Mouse (Mus musculus) embryonic facial prominence, embryonic 12.5 days (tissue): ENCODE results near the gene Myl6. TPM values are rescaled to one million over a fixed set of nuclear protein-coding genes. Genes with fewer than 3 reads are reported as not detected.

Experiments used
- ATAC-seq: fragments of 200-750 bp; cut with Nextera tagmentation; 2 replicates; pipeline ENCODE4 v1.8.0; 2017; ENCODE audit not compliant: insufficient number of reproducible peaks, insufficient read depth, low FRiP score, low TSS enrichment
- H3K27ac ChIP-seq: fragments of 300-500 bp; sonication (generic); 2 replicates; pipeline ENCODE4 v1.5.1; 2016; ENCODE audit warnings: mild to moderate bottlenecking
- H3K27me3 ChIP-seq: fragments of 300-500 bp; sonication (generic); 2 replicates; pipeline ENCODE4 v1.6.1; 2016; ENCODE audit warnings: mild to moderate bottlenecking, moderate library complexity
- H3K36me3 ChIP-seq: fragments of 300-500 bp; sonication (generic); 2 replicates; pipeline ENCODE4 v1.6.1; 2016; ENCODE audit warnings: mild to moderate bottlenecking
- H3K4me1 ChIP-seq: fragments of 300-500 bp; sonication (generic); 2 replicates; pipeline ENCODE4 v1.6.1; 2016
- H3K4me2 ChIP-seq: fragments of 300-500 bp; sonication (generic); replicated peaks from 2 replicates; pipeline ENCODE4 v1.6.1; 2016; ENCODE audit warnings: mild to moderate bottlenecking, moderate library complexity
- H3K4me3 ChIP-seq: fragments of 300-500 bp; sonication (generic); 2 replicates; pipeline ENCODE4 v1.5.1; 2016; ENCODE audit warnings: mild to moderate bottlenecking
- H3K9ac ChIP-seq: fragments of 300-500 bp; sonication (generic); 2 replicates; pipeline ENCODE4 v1.6.1; 2016; ENCODE audit warnings: mild to moderate bottlenecking, moderate library complexity
- H3K9me3 ChIP-seq: fragments of 300-500 bp; sonication (generic); 2 replicates; pipeline ENCODE4 v1.6.1; 2016; ENCODE audit warnings: mild to moderate bottlenecking, moderate library complexity
- WGBS: fragments of 180-500 bp; shearing (Covaris S2); methylation state at CpG from one replicate; pipeline ENCODE4 v1.1.7; 2016; 5-methylcytosine and 5-hydroxymethylcytosine counted together
- polyA plus RNA-seq: library from polyadenylated mRNA; unstranded; fragments of >200 nt; fragmentation: Nextera tagmentation; extraction: Ambion mirVana; gene quantifications from 2 replicates; pipeline ENCODE4 v1.2.1, GENCODE M21; 2016

Gene Myl6
- polyA plus RNA-seq = 877 and 907 TPM in 2 replicates

DNA sequence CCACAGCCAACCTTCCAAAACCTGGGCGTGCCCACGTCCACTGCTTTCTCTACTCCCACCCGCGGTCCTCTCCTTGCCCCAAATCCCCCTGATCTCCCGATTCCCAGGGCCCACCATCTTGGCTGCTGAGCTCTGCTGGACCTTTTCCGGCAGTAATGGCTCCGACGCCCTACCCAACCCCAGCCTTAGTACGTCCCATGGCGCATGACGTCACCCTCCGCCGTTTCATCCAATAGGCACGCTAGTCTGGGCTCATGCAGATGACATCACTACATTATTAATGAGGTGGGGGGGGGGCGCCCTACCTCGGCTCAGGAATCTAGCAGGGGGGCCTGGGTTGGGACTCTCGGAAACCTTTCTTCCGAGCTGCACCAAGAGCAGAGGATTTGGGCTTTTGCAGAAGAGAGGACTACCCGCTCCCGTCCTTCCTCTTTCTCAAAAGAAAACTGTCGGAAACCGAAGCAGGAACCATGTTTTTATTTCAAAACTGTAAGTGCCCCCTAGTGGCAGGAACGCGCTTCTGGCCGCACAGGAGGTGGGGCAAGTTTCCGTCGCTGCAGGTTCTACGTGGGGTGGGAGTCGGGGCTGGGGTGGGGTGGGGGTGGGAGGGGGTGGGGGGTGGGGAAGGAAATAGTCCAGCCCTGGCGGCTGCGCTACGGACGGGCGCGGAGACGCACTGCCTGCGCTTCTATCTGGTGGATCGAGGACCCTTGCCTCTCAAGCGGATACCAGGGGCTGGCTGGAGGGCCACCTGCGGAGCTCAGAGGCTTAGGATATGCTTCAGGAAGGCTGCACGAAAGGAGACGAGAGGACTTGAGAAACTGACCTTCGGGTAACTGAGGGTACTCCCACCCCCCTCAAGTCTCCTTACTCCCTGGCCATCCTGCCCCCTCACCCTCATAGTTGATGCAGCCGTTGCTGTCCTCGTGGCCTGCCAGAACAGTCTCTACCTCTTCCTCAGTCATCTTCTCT is at the start of gene Myl6:
Gene Myl6 (minus strand): TSS at position 451 of the 972 bp plus-strand sequence.
- Histone ChIP-seq H3K4me1 (peaks cover 24% of the 10 kb centered on the region), H3K36me3 (peaks cover 31% of the 10 kb centered on the region), H3K27me3 (no peaks in the 10 kb centered on the region), H3K4me3 (peak within 1 kb of the TSS; percentile 80), H3K4me2 (peak within 1 kb of the TSS; percentile 65), H3K9ac (peak within 1 kb of the TSS; percentile 84), H3K9me3 (no peaks in the 10 kb centered on the region), H3K27ac (peak within 1 kb of the TSS; percentile 94)
- ATAC-seq = peak; percentile 90
- WGBS = under 1% methylated on average over 45 of the region's 45 CpGs

DNA sequence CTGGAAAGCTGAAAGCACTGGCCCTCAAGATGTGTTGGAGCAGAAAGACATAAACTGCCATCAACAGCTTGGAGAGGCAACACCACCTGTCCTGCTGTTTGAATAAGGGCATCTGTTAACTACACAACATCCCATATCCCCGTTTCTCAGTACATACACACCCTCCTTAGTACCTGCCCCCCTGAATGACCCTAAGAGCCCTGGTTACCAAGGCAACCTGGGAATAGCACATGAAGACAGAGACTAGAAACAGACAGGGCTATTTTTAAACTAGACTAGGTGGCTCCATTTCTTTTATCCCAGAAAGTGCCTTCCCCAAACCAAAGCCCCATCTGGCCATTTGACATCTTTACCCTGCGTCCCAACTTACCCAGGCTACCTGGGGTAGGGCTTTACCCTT is 49.2 kb upstream of the Myl6 start:
- 64% methylated on average over 2 of the region's 2 CpGs for WGBS
- no peak overlapping the region for H3K4me3 ChIP-seq
- H3K27ac ChIP-seq = no peak overlapping the region
- no peaks in the 10 kb centered on the region for H3K27me3 ChIP-seq
- ATAC-seq = no peak
- no peak overlapping the region for H3K9ac ChIP-seq
- H3K36me3 ChIP-seq = peaks cover 40% of the 10 kb centered on the region
- H3K4me2 ChIP-seq = no peak overlapping the region
- H3K9me3 ChIP-seq = no peaks in the 10 kb centered on the region
- H3K4me1 ChIP-seq = peaks cover 8% of the 10 kb centered on the region

DNA sequence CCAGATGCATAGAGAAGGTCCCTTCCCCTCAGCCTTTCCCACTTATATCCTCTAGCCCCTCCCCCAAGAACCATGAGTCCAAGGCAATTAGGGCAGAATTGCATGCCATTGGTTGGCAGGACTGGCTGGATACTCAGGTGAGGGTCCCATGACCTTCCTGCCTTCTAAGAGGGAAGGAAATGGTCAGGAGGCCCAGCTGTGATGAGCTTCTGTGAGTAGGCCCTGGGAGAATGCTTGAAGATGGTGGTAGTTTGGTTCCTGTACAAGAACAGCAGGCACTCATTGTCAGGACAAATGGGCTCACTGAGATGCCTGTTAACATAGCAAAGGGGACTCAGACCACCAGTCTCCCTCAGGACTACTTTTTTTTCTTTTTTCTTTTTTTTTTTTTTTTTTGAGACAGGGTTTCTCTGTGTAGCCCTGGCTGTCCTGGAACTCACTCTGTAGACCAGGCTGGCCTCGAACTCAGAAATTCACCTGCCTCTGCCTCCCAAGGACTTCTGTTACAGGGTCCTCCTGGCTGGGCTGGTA is 44.5 kb upstream of the Myl6 start:
- Histone ChIP-seq H3K36me3 (peaks cover 19% of the 10 kb centered on the region), H3K27ac (no peak overlapping the region), H3K9ac (no peak overlapping the region), H3K4me1 (no peaks in the 10 kb centered on the region), H3K4me3 (no peak overlapping the region), H3K9me3 (no peaks in the 10 kb centered on the region), H3K4me2 (no peak overlapping the region), H3K27me3 (no peaks in the 10 kb centered on the region)
- no peak for ATAC-seq
- WGBS = 87% methylated on average over 1 of the region's 1 CpGs

DNA sequence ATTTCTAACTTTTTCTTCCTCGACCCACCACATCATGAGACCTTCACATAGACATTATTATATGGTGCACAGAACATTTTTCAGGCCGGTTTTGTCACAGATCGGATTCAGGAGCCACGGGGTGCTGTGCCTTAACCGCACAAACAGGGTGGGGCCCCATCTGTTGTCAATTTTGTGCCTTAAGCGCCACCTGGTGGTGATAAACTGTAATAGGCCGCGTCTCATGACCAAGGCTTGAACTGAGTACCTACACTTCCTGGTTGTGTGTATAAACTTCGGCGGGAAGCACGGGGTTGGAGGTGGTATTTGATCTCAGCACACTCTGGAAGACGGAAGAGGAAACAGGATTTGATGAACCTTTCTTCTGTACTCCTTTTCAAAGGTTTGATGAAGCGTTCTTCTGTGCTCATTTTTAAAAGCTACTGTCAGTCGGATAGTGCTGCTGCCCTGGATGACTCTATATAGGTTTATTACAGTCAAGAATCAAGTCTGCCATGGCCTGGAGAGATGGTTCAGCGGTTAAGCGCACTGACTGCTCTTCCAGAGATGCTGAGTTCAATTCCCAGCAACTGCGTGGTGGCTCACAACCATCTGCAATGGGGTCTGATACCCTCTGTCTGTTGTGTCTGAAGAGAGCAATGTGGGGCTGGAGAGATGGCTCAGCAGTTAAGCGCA is 42.5 kb upstream of the Myl6 start:
- Histone ChIP-seq H3K36me3 (peaks cover 6% of the 10 kb centered on the region; the same call in 1 of the 2 replicates), H3K4me1 (no peaks in the 10 kb centered on the region), H3K4me3 (no peak overlapping the region), H3K4me2 (peak overlapping the region; percentile 39), H3K27ac (peak overlapping the region; percentile 64; the same call in 1 of the 2 replicates), H3K27me3 (no peaks in the 10 kb centered on the region), H3K9ac (no peak overlapping the region), H3K9me3 (no peaks in the 10 kb centered on the region)
- ATAC-seq = peak; percentile 85; the same call in 1 of the 2 replicates
- WGBS = 15% methylated on average over 18 of the region's 18 CpGs

DNA sequence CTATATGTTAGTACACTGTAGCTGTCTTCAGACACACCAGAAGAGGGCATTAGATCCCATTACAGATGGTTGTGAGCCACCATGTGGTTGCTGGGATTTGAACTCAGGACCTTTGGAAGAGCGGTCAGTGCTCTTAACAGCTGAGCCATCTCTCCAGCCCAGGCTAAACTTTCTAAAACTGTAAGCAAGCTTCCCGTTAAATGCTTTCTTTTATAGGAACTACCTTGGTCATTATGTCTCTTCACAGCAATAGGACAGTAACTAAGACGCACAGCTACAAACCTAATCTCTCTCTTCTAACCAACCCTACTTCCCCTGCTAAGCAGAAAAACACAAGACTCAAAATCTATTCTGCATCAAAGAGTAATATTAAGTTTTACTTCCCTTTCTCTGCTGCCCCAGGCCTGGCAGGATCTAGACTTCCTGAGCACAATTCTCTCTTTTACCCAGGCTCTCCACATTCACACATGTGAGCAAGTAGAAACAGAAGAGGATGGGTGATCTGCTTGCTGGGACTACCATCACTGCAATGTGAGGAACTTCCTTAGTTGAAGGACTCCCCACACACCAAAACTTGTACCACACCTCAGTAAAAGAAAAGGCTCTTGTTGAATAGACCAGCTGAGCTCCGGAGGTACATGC is 41.8 kb upstream of the Myl6 start:
- Histone ChIP-seq H3K4me1 (no peaks in the 10 kb centered on the region), H3K27me3 (no peaks in the 10 kb centered on the region), H3K9me3 (no peaks in the 10 kb centered on the region), H3K36me3 (no peaks in the 10 kb centered on the region), H3K27ac (peak overlapping the region; percentile 64; the same call in 1 of the 2 replicates), H3K4me3 (no peak overlapping the region), H3K9ac (no peak overlapping the region), H3K4me2 (peak overlapping the region; percentile 39)
- 73% methylated on average over 4 of the region's 4 CpGs for WGBS
- no peak; the same call in 1 of the 2 replicates for ATAC-seq

DNA sequence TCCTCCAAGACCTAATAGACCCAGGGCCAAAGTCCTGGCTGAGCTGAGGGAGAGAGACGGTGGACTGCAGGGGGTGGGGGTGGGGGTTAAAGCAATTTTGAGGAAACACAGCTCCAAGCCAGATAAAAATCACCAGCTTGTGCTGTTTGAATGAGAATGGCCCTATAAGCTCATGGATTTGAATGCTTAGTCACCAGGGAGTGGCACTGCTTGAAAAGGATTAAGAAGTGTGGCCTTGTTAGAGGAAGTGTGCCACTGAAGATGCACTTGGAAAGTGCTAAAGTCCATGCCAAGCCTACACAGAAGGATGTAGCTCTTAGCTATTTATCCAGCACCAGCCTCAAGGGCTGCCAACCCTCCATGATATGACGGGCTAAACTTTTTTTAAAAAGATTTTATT is 41.3 kb upstream of the Myl6 start:
- Histone ChIP-seq H3K9me3 (no peaks in the 10 kb centered on the region), H3K4me2 (no peak overlapping the region), H3K27ac (no peak overlapping the region), H3K4me3 (no peak overlapping the region), H3K36me3 (no peaks in the 10 kb centered on the region), H3K4me1 (no peaks in the 10 kb centered on the region), H3K9ac (no peak overlapping the region), H3K27me3 (no peaks in the 10 kb centered on the region)
- 79% methylated on average over 2 of the region's 2 CpGs for WGBS
- ATAC-seq = no peak

DNA sequence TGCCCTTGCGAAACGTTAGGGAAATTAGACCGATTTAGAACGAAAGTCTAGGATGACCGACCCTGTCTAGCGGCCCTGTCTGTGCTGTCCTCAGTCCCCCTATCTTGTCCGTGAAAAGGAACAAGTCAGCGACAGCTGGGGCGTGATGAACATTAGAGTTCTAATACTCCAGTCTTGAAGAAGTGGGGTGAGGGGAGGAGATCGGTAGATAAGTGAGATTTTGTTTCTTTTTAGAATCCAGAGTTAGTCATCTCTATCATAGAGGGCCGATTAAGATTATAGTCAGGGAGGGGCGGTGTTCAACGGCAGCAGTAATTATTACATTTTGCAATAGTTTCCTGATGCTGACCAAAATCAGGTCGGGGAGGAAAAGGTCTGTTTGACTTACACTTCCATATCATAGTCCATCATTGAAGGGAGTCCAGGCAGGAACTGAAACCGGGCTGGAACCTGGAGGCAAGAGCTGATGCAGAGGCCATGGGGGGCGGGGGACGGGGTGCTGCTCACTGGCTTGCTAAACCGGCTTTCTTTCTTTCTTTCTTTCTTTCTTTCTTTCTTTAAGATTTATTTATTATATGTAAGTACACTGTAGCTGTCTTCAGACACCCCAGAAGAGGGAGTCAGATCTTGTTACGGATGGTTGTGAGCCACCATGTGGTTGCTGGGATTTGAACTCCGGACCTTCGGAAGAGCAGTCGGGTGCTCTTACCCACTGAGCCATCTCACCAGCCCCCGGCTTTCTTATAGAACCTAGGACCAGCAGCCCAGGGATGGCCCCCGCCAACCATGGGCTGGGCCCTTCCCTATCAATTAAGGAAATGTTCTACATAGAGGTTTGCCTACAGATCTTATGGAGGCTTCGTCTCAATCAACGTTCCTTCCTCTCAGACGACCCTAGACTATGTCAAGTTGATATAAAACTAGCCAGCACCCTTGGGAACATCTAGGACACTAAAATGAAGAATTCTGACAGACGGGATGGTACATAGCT is 32.7 kb upstream of the Myl6 start:
- Histone ChIP-seq H3K4me1 (peaks cover 16% of the 10 kb centered on the region; the same call in 1 of the 2 replicates), H3K27me3 (peaks cover 24% of the 10 kb centered on the region), H3K4me3 (peak overlapping the region; percentile 77), H3K27ac (no peak overlapping the region), H3K4me2 (peak overlapping the region; percentile 99), H3K36me3 (no peaks in the 10 kb centered on the region), H3K9ac (peak overlapping the region; percentile 33; the same call in 1 of the 2 replicates), H3K9me3 (no peaks in the 10 kb centered on the region)
- WGBS = 29% methylated on average over 28 of the region's 28 CpGs
- ATAC-seq = no peak

DNA sequence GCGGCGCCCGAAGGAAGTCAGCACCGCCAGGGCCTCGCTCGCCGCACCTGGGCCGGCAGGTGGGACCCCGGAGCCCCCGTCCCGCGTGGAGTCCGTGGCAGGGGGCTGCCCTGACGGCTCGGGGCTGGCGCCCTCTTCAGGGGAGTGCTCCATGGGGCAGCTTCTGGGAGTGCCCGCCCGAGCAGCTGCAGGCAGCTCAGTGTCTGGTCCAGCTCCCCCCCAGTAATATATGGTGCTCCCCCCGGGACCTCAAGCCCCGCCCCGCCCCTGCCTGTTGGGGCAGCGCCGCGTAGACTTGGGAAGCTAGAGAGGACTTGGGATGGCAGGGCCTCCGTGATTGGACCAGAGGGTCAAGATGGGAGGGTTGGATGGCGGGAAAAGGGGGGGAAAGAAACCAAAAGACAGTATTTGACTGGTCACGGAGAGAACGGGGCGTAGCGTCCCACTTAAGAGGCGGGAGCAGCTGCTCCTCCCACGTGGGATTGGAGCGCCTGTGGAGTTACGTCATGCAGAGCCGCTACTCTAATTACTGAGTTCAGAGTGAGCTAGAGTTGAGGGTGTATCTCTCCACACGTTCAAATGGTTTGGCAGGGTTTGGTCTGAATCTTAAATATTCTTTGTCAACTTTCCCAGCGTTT is 31.8 kb upstream of the Myl6 start, which contains the start of gene Esyt1:
Gene Esyt1 (minus strand): TSS at position 201 of the 638 bp plus-strand sequence.
- peaks cover 24% of the 10 kb centered on the region for H3K27me3 ChIP-seq
- no peaks in the 10 kb centered on the region for H3K9me3 ChIP-seq
- H3K27ac ChIP-seq = peak within 1 kb of the TSS; percentile 80

DNA sequence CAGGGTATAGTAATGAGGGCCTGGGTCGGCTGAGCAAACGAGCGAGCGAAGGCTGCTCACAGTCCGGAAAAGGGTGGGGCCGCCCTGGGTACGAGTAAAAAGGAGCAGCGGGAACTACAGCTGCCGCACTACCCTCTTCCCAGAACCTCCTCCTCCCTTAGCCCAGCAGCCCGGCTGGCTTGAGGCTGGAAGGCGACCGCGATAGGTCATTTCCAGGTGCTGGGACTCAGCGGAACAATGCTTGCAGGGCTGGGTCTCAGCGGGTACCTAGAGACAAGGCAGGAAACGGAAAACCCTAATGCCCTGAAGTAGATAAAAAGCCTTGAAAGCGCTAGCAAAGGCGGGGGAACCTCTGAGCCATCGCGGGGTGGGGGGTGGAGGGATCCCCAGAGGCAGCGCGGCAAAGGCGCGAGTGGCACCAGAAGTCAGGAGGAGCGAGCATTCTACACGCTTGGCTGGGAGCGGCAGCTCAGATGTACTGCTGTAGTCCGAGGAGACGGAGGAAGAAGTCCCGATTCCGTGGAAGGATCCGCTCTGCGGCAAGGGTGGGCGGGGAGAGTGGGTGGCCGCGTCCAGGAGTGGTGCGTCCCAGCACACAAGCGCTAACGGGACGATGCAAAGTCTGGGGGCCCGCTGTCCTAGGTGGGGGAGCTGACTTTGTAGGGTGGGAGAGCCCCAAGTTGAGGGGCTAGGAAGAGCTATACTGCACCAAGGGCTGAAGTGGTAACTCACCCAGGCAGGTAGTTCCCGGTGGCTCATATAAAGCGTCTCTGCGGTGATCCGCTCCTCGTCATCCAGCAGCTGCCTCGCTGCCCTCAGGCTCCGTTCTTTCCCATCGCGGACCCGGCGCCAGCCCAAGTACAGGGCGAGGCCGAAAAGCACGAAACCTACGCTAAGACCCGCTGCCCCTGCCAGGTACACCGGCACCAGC is 31.1 kb upstream of the Myl6 start:
- Histone ChIP-seq H3K27me3 (peaks cover 24% of the 10 kb centered on the region), H3K9ac (peak overlapping the region; percentile 70), H3K4me3 (peak overlapping the region; percentile 77), H3K4me2 (peak overlapping the region; percentile 99), H3K4me1 (peaks cover 16% of the 10 kb centered on the region; the same call in 1 of the 2 replicates), H3K36me3 (peaks cover 9% of the 10 kb centered on the region), H3K9me3 (no peaks in the 10 kb centered on the region), H3K27ac (peak overlapping the region; percentile 80)
- WGBS = under 1% methylated on average over 58 of the region's 58 CpGs
- peak; percentile 8; the same call in 1 of the 2 replicates for ATAC-seq

More for the DNA sequence above, 31.8 kb upstream of the Myl6 start, which contains the start of gene Esyt1:
- peak; percentile 97 for ATAC-seq
- peak within 1 kb of the TSS; percentile 77 for H3K4me3 ChIP-seq
- H3K4me2 ChIP-seq = peak within 1 kb of the TSS; percentile 99
- H3K9ac ChIP-seq = peak within 1 kb of the TSS; percentile 70
- peaks cover 16% of the 10 kb centered on the region; the same call in 1 of the 2 replicates for H3K4me1 ChIP-seq
- peaks cover 3% of the 10 kb centered on the region; the same call in 1 of the 2 replicates for H3K36me3 ChIP-seq
- WGBS = 1% methylated on average over 37 of the region's 37 CpGs
